Mouse (Mus musculus): ENCODE results near the gene Wls.

Wls gene

GRCm38 (mm10) chr3:159839481-159839880 lies at the start of gene Wls:
Wls (plus strand) TSS chr3:159839672.
- peak; percentile 82 for ATAC-seq (ENCODE audit: low TSS enrichment)

- no peak for ATAC-seq (ENCODE audit: low TSS enrichment)
These were observed 49.7 kb upstream of the Wls start for GRCm38 (mm10) chr3:159789781-159790180.

DNA sequence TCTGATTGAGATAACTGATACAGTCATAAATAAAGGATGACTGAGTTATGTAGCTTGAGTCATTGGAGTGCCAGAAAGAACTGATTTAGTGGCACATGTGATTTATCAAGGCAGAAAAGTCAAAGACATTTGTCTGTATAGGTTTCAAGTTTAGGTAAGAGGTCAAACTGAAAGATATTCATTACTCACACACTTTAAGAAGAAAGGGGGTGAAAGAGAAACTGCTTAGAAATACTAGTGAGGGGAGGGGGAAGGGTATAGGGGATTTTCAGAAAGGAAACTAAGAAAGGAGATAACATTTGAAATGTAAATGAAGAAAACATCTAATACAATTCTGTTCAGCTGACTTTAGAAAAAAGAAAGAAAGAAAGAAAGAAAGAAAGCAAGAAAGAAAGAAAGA lies 7.9 kb upstream of the Wls start:
- no peak for ATAC-seq (ENCODE audit: low TSS enrichment)

DNA sequence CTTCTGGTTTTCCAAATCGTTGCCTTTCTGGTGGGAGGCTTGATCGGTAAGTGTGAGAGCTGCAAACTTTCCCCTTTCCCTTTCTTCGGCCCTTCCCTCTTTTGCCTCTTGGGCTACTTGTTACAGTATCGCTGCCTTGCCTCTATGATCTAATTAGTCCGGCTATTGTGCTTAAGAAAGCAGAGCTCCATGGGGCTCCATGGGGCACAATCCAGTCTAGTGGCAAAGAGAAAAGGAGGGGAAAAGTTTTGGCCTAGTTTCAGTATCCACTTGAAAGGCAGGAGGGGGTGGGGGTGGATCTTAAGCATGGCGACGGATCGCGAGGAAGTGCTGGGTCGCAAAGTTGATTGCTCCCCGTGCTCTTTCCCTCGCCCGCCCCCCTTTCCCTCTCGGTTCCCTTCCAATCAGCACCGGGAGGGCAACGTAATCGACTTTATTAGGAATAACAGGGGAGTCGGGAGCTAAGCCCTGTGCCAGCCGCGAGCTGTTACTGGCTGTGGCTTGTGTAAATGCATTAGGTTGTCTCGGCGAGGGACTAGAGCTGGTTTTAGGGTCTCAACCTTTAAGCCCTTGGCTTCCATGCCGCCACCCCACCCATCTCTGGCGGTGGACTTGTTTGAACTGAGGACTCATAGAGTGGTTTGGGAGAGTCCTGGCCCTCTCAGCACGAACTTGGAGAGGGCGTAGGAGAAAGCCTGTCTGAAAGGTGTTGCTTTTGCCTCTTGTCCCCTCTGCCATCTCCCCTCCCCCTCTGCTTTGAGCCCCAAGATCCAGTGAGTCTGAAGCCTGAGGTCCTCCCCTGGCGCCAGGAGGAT lies 737 bp downstream of the Wls start:
- peak; percentile 39 for ATAC-seq (ENCODE audit: low TSS enrichment)

DNA sequence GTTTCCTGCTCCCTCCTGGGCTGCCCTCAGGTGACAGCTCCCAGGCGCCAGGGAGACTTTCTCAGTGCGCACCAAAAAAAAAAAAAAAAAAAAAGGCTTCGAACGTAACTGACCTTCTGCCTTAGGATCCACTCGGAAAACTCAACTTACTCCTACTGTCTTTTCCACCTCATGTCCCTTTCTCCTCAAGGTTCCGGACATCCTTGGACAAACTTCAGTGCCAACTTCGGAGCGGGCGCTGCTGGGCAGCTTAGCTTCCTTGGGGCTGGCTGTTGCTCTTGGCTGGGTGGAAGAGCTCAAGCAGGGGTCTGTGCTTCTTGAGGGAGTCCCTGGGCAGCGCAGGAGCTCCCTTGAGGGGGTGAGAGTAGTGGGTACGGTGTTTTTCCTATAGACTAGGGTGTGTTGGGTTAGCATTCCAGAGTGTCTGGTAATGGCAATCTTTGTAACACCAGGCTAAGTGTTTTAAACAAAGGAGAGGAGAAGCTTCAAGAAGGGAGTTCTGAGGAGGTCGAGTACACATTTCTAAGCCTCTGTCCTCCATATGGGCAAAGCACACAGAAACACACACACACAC lies 1.4 kb downstream of the Wls start:
- ATAC-seq (ENCODE audit: low TSS enrichment): peak; percentile 39

- 0 out of 2 replicates have a peak, but pooled peaks have one; percentile 25 for ATAC-seq (ENCODE audit: low TSS enrichment)
These were observed 2.0 kb downstream of the Wls start for GRCm38 (mm10) chr3:159841458-159841857.

GRCm38 (mm10) chr3:159843135-159843534 lies 3.7 kb downstream of the Wls start:
- no peak for ATAC-seq (ENCODE audit: low TSS enrichment)

DNA sequence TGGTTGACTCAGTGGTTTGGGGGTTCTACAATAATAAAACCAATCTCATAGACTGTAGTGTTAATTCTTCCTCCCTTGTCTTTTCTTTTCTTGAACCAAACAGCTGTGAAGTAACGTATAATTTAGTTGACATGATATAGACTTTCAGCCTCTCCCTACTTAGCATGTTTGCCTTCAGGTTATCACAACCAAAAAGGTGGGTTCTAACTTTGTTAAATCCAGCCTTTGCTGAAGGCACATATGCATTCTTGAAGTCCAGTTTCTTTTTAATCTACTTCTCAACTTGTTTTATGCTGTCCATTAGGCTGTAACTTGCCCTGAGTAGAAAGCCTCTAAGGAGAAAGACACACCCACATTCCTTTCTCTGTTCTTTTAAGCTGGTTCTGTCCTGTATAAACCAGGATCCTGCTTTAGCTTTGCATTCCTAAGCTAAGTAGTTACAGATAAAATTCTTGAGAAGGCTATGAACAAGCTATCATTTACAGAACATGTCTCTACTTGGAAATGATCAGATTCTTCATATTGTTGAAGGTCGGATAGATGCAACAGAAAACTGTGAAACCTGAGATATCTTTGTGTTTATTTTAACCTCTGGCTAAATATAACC lies 8.0 kb downstream of the Wls start:
- no peak for ATAC-seq (ENCODE audit: low TSS enrichment)

GRCm38 (mm10) chr3:159848156-159848555 lies 8.7 kb downstream of the Wls start:
- ATAC-seq (ENCODE audit: low TSS enrichment): no peak

GRCm38 (mm10) chr3:159851476-159851875 lies 12.0 kb downstream of the Wls start:
- ATAC-seq (ENCODE audit: low TSS enrichment): no peak

- ATAC-seq (ENCODE audit: low TSS enrichment): no peak
These were observed 12.5 kb downstream of the Wls start for GRCm38 (mm10) chr3:159851980-159852379.

DNA sequence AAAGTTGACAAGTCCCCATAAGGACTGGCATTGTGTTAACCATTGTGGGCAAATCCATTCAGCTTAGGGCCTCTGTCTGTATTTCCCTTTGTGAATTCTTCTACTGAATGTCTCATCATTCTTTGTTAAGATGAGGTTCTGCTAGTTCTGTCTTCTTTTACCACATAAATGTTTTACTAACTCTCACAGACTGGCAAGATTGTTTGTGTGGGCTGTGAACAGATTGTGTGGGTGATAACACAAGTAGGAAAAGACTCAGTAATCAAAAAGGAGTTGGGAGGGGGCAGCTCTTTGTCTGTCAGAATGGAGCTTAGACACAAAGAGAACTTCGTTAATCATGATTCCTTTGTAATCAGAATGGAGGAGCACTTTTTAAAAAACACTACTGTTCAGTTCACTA lies 17.6 kb downstream of the Wls start:
- peak; percentile 55 for ATAC-seq (ENCODE audit: low TSS enrichment)

DNA sequence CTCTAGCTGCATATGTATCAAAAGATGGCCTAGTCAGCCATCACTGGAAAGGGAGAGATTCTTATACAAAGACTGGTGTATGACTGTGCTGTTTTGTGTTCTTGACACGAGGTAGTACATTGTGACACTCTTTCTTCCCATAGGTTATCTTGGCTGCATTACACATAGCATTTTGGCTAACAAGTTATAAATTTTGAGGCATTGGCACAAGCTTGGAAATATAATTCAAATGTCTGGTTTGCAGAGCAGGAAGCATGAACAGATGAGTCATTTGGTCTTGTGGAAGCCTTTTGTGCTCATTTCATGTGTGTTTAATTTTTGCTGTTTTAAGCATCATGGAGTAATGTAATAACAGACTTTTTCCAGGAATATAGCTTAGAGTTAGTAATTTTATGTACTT lies 26.2 kb downstream of the Wls start:
- peak; percentile 16; the same call in 1 of the 2 replicates for ATAC-seq (ENCODE audit: low TSS enrichment)

DNA sequence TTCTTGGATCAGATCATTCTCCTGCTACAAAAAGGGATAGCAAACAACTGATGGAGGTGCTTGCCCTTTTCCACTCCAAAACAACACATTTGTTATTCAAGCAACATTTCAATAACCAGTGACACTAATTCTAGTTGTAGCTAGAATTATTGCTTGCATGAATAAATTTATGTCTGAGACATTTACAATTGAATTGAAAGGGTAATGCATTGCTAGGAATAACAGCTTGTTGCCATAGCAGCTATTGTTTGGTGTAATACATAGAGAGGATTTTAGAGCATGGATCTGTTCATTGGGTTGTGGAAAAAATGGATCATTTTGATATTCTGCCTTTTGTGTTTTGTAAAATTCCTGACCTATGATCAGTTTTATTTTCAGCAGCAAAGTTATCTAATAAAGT lies 39.5 kb downstream of the Wls start:
- ATAC-seq (ENCODE audit: low TSS enrichment): no peak

DNA sequence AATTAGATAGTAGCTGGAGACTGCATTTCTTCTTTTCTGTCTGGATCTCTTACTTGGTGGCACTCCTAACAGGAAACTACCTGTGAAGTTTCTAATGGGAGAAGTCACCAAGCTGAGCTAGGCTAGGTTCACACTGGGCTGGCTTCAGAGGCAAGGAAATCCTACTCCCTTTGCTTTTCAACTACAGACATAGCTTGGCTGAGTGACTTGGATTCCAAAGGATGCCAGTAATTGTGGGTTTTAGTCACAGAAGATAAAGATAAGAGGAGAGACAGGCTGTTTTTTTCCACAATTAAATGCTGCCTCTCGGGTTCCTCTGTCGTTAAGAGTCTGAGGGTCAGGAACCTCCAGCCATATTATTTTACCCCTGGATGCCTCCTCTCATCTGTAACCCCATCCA lies 43.9 kb downstream of the Wls start:
- ATAC-seq (ENCODE audit: low TSS enrichment): no peak

DNA sequence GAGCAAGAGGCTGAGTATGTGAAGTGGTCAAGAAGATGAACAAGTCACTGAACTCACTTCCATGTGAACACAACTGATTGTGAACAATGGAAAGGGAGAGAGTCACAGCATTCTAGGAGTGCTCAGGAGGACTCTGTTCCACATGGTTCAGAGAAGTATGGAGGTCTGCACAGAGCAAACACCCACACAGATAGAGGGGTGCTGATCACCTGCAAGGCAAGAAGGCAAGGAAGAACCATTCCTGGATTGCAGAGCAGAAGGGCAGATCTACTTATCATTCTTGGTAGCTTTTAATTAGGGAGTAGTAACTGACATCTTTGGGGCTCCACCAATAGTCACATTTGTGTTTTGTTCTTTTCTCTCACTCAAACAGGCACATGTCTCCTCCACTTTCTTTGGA lies 45.3 kb downstream of the Wls start:
- peak; percentile 15; the same call in 1 of the 2 replicates for ATAC-seq (ENCODE audit: low TSS enrichment)

- ATAC-seq (ENCODE audit: low TSS enrichment): peak; percentile 94
These were observed 45.8 kb downstream of the Wls start for GRCm38 (mm10) chr3:159885271-159885670.

GRCm38 (mm10) chr3:159885781-159886400 lies 46.4 kb downstream of the Wls start:
- ATAC-seq (ENCODE audit: low TSS enrichment): peak; percentile 39

GRCm38 (mm10) chr3:159890176-159891056 lies 50.9 kb downstream of the Wls start:
- no peak for ATAC-seq (ENCODE audit: low TSS enrichment)

DNA sequence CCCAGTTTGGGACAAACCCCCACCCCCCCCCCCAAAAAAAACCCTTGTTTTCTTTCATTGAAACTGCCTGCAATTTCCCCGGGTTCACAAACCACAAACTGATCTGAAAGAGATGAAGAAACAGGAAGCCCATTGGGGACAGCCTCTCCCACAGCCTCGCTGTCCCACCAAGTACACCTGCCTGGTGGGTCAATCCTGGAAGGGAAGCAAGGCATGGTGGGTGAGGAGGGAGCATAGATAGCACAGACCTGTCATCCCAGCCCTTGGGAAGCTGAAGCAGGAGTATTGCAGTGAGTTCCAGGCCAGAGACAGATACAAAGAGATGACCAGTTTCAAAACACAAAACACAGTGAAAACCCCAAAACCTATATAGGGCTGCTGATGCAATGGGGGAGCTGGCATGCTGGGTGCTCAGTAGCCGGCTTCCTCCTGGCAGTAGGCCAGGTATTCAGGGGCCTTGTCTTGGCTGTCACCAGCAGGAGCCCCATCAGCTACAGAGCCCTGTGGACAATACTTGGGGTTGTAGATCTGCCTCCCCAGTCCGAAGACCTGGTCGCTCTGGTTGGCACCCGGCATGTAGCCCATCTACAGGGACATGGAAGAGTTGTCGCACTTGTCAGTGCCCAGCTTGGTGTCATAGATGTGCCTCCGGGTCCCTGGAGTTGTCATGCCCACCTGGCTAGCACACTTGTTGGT lies 51.7 kb downstream of the Wls start:
- ATAC-seq (ENCODE audit: low TSS enrichment): no peak

- peak; percentile 96 for ATAC-seq (ENCODE audit: low TSS enrichment)
These were observed 67.9 kb downstream of the Wls start for GRCm38 (mm10) chr3:159907329-159907728.
